Mouse (Mus musculus) kidney, postnatal 10 days (tissue): ENCODE measurements around the gene Emilin1.

Experiments used
- DNase-seq: peaks from one replicate; pipeline ENCODE4 v3.0.0; 2021; ENCODE audit warnings: mixed read lengths

Emilin1 gene

DNA sequence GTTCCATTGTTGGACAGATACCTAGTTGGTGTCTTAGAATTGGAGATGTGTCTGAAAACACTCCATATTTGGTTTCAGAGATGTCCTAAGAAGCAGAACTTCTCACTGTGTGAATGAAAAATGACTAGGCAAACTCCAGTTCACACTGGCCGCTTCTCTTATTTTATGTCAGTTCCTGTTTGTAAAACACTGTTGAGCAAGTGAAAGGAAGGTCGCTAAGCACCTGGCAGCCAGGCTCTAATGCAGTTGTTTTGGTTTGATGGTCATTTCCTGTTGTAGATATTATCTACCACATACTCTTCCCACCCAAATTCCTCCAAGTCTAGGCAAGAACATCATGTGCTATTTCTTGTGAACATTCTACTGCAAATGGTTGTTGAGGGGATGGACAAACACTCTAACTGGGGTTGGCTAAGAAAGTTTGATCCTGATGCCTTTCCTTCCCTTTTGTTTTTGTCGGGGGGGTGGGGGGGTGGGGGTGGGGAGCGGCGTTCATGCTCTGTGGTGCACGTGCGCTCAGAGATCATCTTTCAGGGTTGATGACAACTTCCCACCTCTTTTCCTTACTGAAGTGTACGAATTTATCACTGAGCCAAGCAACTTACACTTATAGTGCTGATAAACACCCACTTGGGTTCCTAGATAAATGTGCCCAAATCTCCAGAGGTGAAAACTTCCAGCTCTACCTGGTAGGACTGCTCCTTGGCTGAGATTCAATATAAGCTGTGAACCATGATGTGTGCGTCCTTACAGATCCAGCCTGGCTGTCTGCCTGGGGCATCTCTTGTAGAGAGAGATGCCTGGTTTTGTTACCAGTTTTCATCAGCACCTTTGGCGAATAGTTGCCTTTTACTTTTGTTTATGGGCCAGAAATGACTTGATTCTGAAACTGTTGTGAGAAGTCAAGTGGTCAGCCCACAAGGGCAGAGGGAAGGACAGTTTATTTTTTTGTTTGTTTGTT, 48.6 kb downstream of the Emilin1 start:
- DNase-seq, result no peak

DNA sequence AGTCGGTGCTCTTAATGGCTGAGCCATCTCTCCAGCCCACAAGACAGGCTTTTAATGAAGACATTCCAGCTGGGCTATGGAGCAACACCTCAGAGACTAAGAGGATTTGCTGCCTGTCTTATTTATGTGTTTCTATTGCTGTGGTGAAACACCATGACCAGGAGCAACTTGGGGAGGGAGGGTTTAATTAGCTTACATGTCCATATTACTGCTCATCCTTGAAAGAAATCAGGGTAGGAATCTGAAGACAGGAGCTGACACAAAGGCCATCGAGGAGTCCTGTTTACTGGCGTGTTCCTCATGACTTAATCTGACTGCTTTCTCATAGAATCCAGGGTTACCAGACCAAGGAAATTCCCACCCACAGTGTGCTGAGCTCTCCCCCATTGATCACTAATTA, 50.7 kb downstream of the Emilin1 start:
- no peak for DNase-seq

DNA sequence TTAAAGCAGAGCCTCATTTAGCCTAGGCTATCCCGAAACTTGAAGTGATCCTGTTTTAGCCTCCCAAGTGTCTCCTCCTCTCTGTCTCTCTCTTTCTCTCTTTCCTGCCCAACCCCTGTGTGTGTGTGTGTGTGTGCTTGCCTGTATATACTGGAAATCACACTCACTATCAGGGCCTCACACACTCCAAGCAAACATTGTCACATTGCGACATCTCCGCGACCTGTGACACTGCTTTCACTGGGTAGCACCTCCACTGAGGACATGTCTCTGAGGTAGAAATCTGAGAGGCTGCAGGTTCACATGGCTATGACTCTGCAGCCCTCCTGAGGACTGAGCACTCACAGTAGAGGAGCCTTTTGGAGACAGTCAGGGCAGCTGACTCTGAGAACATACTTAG, 53.0 kb downstream of the Emilin1 start:
- DNase-seq, result no peak

DNA sequence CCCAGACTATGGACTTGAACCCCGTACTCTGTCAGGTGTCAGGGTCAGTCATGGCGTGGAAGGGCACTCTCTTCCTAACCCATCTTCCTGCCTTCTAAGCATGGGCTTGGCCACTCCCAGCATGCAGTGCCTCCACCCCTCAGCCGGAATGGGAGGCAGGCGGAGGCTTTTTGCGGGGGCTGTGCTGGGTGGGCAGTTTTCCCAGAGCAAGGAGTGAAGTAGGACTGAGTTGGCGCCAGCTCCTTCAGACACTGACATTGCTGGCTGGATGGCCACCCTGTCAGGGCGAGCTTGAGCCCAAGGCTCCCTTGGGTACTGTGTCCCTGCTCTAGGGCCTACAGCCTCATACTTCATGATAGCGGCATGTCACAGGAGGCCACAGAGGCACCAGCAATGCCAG, 55.2 kb downstream of the Emilin1 start, which contains the start of gene Tcf23:
Tcf23 (plus strand) TSS at position 247 of the 400 bp plus-strand sequence.
- DNase-seq, result peak; percentile 73

DNA sequence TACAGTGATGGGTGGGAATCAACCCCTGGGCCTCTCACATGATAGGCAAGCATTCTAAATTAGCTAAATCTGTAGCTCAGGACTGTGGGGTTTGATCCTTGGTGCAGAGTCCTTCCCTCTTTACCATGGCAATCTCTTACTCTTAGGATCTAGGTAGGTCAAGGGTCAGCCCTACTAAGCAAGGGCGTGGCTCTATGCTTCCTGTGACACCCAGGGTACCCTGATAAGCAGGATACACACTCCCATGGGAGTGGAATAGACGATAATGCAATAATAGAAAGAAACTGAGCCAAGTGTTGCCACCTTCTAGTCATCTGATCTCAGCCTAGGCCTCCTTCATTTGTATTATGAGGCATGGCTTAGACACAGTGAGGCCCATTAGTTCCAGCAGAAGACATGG, 56.2 kb downstream of the Emilin1 start:
- no peak for DNase-seq
